Mouse (Mus musculus) lung, embryonic 16.5 days (tissue): Measurements from ENCODE around the gene Klhdc2. TPM values are rescaled to one million over a fixed set of nuclear protein-coding genes. Genes with fewer than 3 reads are reported as not detected.

Source experiments
- ATAC-seq: fragments of 200-750 bp; cut with Nextera tagmentation; 2 replicates; pipeline ENCODE4 v1.8.0; 2017; ENCODE audit warnings: low read depth, mild to moderate bottlenecking, moderate library complexity
- H3K27ac ChIP-seq: fragments of 300-500 bp; sonication (generic); 2 replicates; pipeline ENCODE4 v1.5.1; 2014; ENCODE audit warnings: mild to moderate bottlenecking, control low read depth, low read length
- H3K27me3 ChIP-seq: fragments of 300-500 bp; sonication (generic); 2 replicates; pipeline ENCODE4 v1.6.1; 2014; ENCODE audit warnings: low read depth, low read length, mixed read lengths; ENCODE audit not compliant: control insufficient read depth, insufficient read depth
- H3K36me3 ChIP-seq: fragments of 300-500 bp; sonication (generic); 2 replicates; pipeline ENCODE4 v1.6.1; 2014; ENCODE audit warnings: low read length; ENCODE audit not compliant: control insufficient read depth, insufficient read depth
- H3K4me1 ChIP-seq: fragments of 300-500 bp; sonication (generic); replicated peaks from 2 replicates; pipeline ENCODE4 v1.6.1; 2014; ENCODE audit warnings: low read length, mixed read lengths; ENCODE audit not compliant: control insufficient read depth, insufficient read depth
- H3K4me2 ChIP-seq: fragments of 300-500 bp; sonication (generic); 2 replicates; pipeline ENCODE4 v1.6.1; 2014; ENCODE audit warnings: low read depth, low read length, control low read depth
- H3K4me3 ChIP-seq: fragments of 300-500 bp; sonication (generic); 2 replicates; pipeline ENCODE4 v1.5.1; 2014; ENCODE audit warnings: mild to moderate bottlenecking, low read length, control low read depth
- H3K9ac ChIP-seq: fragments of 300-500 bp; sonication (generic); 2 replicates; pipeline ENCODE4 v1.6.1; 2014; ENCODE audit warnings: low read length, control low read depth
- H3K9me3 ChIP-seq: fragments of 300-500 bp; sonication (generic); 2 replicates; pipeline ENCODE4 v1.6.1; 2016; ENCODE audit warnings: low read length; ENCODE audit not compliant: control insufficient read depth
- WGBS: fragments of 180-500 bp; shearing (Covaris S2); extraction: QIAGEN DNeasy Blood & Tissue Kit; methylation state at CpG from one replicate; pipeline ENCODE4 v1.1.7; 2014; 5-methylcytosine and 5-hydroxymethylcytosine counted together
- polyA plus RNA-seq: library from polyadenylated mRNA; unstranded; fragments of >200 nt; fragmentation: Nextera tagmentation; extraction: Ambion mirVana; gene quantifications from 2 replicates; pipeline ENCODE4 v1.2.1, GENCODE M21; 2015

Gene Klhdc2
- polyA plus RNA-seq: 98.4 and 103 TPM in 2 replicates

- Histone ChIP-seq H3K27ac (peak within 1 kb of the TSS; percentile 93), H3K9me3 (no peaks in the 10 kb centered on the region), H3K4me2 (peak within 1 kb of the TSS; percentile 78), H3K36me3 (no peaks in the 10 kb centered on the region; the same call in 1 of the 2 replicates), H3K4me1 (peaks cover 19% of the 10 kb centered on the region), H3K9ac (peak within 1 kb of the TSS; percentile 96), H3K4me3 (peak within 1 kb of the TSS; percentile 93), H3K27me3 (no peaks in the 10 kb centered on the region)
- ATAC-seq: peak; percentile 97
- WGBS: under 1% methylated on average over 86 of the region's 98 CpGs
Observed at GRCm38 (mm10) chr12:69296511-69297410, at the start of gene Klhdc2. Klhdc2 (plus strand) TSS chr12:69296681.

- Histone ChIP-seq H3K4me3 (no peak overlapping the region), H3K27ac (no peak overlapping the region), H3K4me2 (no peak overlapping the region), H3K9me3 (no peaks in the 10 kb centered on the region), H3K27me3 (no peaks in the 10 kb centered on the region), H3K36me3 (no peaks in the 10 kb centered on the region), H3K4me1 (no peaks in the 10 kb centered on the region), H3K9ac (no peak overlapping the region)
- 84% methylated on average over 4 of the region's 4 CpGs for WGBS
- no peak for ATAC-seq
Observed at GRCm38 (mm10) chr12:69249766-69250165, 46.7 kb upstream of the Klhdc2 start.

- 50% methylated on average over 8 of the region's 8 CpGs for WGBS
- Histone ChIP-seq H3K36me3 (no peaks in the 10 kb centered on the region), H3K4me2 (no peak overlapping the region), H3K9ac (no peak overlapping the region), H3K9me3 (no peaks in the 10 kb centered on the region), H3K27ac (no peak overlapping the region), H3K4me3 (no peak overlapping the region), H3K27me3 (no peaks in the 10 kb centered on the region), H3K4me1 (no peaks in the 10 kb centered on the region)
- ATAC-seq: no peak
Observed at GRCm38 (mm10) chr12:69250756-69251155, 45.7 kb upstream of the Klhdc2 start.

- WGBS: 91% methylated on average over 1 of the region's 1 CpGs
- Histone ChIP-seq H3K4me1 (no peaks in the 10 kb centered on the region), H3K4me3 (no peak overlapping the region), H3K9ac (no peak overlapping the region), H3K27ac (no peak overlapping the region), H3K4me2 (no peak overlapping the region), H3K36me3 (no peaks in the 10 kb centered on the region), H3K9me3 (no peaks in the 10 kb centered on the region), H3K27me3 (no peaks in the 10 kb centered on the region)
- no peak for ATAC-seq
Observed at GRCm38 (mm10) chr12:69253806-69254205, 42.7 kb upstream of the Klhdc2 start.

GRCm38 (mm10) chr12:69257836-69258235, 38.6 kb upstream of the Klhdc2 start:
- H3K9me3 ChIP-seq: no peaks in the 10 kb centered on the region
- no peak overlapping the region for H3K4me2 ChIP-seq
- no peak overlapping the region for H3K27ac ChIP-seq
- WGBS: 83% methylated on average over 11 of the region's 11 CpGs
- H3K4me1 ChIP-seq: no peaks in the 10 kb centered on the region
- H3K4me3 ChIP-seq: no peak overlapping the region
- H3K9ac ChIP-seq: no peak overlapping the region
- no peaks in the 10 kb centered on the region for H3K27me3 ChIP-seq
- no peaks in the 10 kb centered on the region for H3K36me3 ChIP-seq
- ATAC-seq: no peak

GRCm38 (mm10) chr12:69262251-69262650, 34.2 kb upstream of the Klhdc2 start:
- Histone ChIP-seq H3K4me1 (no peaks in the 10 kb centered on the region), H3K27ac (no peak overlapping the region), H3K27me3 (no peaks in the 10 kb centered on the region), H3K4me2 (no peak overlapping the region), H3K4me3 (no peak overlapping the region), H3K9ac (no peak overlapping the region), H3K36me3 (no peaks in the 10 kb centered on the region), H3K9me3 (no peaks in the 10 kb centered on the region)
- ATAC-seq: no peak
- 88% methylated on average over 5 of the region's 5 CpGs for WGBS

GRCm38 (mm10) chr12:69265031-69265430, 31.4 kb upstream of the Klhdc2 start:
- no peak overlapping the region for H3K4me3 ChIP-seq
- H3K4me2 ChIP-seq: no peak overlapping the region
- no peak overlapping the region for H3K27ac ChIP-seq
- H3K9ac ChIP-seq: no peak overlapping the region
- 87% methylated on average over 3 of the region's 3 CpGs for WGBS
- no peaks in the 10 kb centered on the region for H3K36me3 ChIP-seq
- ATAC-seq: no peak
- no peaks in the 10 kb centered on the region for H3K4me1 ChIP-seq
- no peaks in the 10 kb centered on the region for H3K9me3 ChIP-seq
- no peaks in the 10 kb centered on the region for H3K27me3 ChIP-seq

- no peaks in the 10 kb centered on the region for H3K36me3 ChIP-seq
- whole genome bisulfite sequencing: 74% methylated on average over 11 of the region's 11 CpGs
- H3K4me3 ChIP-seq: no peak overlapping the region
- no peak overlapping the region for H3K27ac ChIP-seq
- H3K27me3 ChIP-seq: no peaks in the 10 kb centered on the region
- no peaks in the 10 kb centered on the region for H3K4me1 ChIP-seq
- no peak overlapping the region for H3K9ac ChIP-seq
- no peak for ATAC-seq
- no peaks in the 10 kb centered on the region for H3K9me3 ChIP-seq
- no peak overlapping the region for H3K4me2 ChIP-seq
Observed at GRCm38 (mm10) chr12:69267956-69268632, 28.4 kb upstream of the Klhdc2 start.

GRCm38 (mm10) chr12:69268956-69269355, 27.5 kb upstream of the Klhdc2 start:
- no peak for ATAC-seq
- Histone ChIP-seq H3K4me3 (no peak overlapping the region), H3K27ac (no peak overlapping the region), H3K9ac (no peak overlapping the region), H3K4me2 (no peak overlapping the region), H3K4me1 (no peaks in the 10 kb centered on the region), H3K27me3 (no peaks in the 10 kb centered on the region), H3K9me3 (no peaks in the 10 kb centered on the region), H3K36me3 (no peaks in the 10 kb centered on the region)
- 85% methylated on average over 2 of the region's 2 CpGs for WGBS
